Mouse (Mus musculus) liver, embryonic 14.5 days (tissue): Measurements from ENCODE around the gene Rapgef4. TPM values are rescaled to one million over a fixed set of nuclear protein-coding genes. Genes with fewer than 3 reads are reported as not detected.

Experiments
- ATAC-seq: fragments of 200-750 bp; cut with Nextera tagmentation; 2 replicates; pipeline ENCODE4 v1.8.0; 2017; ENCODE audit warnings: moderate number of reproducible peaks, mild to moderate bottlenecking, moderate library complexity; ENCODE audit not compliant: insufficient read depth
- DNase-seq, 3 experiments: peaks; one replicate each; pipeline ENCODE4 v3.0.0-alpha.2; 2012 to 2013; ENCODE audit warnings: low read depth in 3 of 3, low spot score in 3 of 3
- H3K27ac ChIP-seq: fragments of 300-500 bp; sonication (generic); 2 replicates; pipeline ENCODE4 v1.5.1; 2014; ENCODE audit warnings: moderate library complexity, mild to moderate bottlenecking, control low read depth, inconsistent platforms
- H3K27me3 ChIP-seq: fragments of 300-500 bp; sonication (generic); 2 replicates; pipeline ENCODE4 v1.6.1; 2014; ENCODE audit warnings: mild to moderate bottlenecking, low read length, moderate library complexity; ENCODE audit not compliant: control insufficient read depth, insufficient read depth
- H3K36me3 ChIP-seq: fragments of 300-500 bp; sonication (generic); replicated peaks from 2 replicates; pipeline ENCODE4 v1.6.1; 2014; ENCODE audit warnings: low read depth; ENCODE audit not compliant: control insufficient read depth, insufficient read depth
- H3K4me1 ChIP-seq, 2 experiments: fragments of 200-500 bp in 1 of 2; fragments of 300-500 bp in 1 of 2; sonication (generic) in 1 of 2; replicated peaks; 2 replicates each; pipeline ENCODE4 v1.6.1; 2012 to 2014; ENCODE audit warnings: antibody characterized with exemption in 1 of 2, inconsistent platforms in 1 of 2, low read length in 1 of 2; ENCODE audit not compliant: control insufficient read depth in 2 of 2, insufficient read depth in 2 of 2
- H3K4me2 ChIP-seq: fragments of 300-500 bp; sonication (generic); 2 replicates; pipeline ENCODE4 v1.6.1; 2014; ENCODE audit warnings: low read depth, mild to moderate bottlenecking, control low read depth, moderate library complexity
- H3K4me3 ChIP-seq, 2 experiments: fragments of 200-500 bp in 1 of 2; fragments of 300-500 bp in 1 of 2; sonication (generic) in 1 of 2; 2 replicates each; pipeline ENCODE4 v1.5.1; 2012 to 2014; ENCODE audit warnings: low read depth in 2 of 2, low read length in 2 of 2, mild to moderate bottlenecking in 2 of 2, control low read depth in 1 of 2, inconsistent platforms in 1 of 2, moderate library complexity in 1 of 2; ENCODE audit not compliant: insufficient read depth in 1 of 2
- H3K9ac ChIP-seq: fragments of 300-500 bp; sonication (generic); replicated peaks from 2 replicates; pipeline ENCODE4 v1.6.1; 2014; ENCODE audit warnings: mild to moderate bottlenecking, control low read depth, moderate library complexity
- H3K9me3 ChIP-seq: fragments of 300-500 bp; sonication (generic); 2 replicates; pipeline ENCODE4 v1.6.1; 2016; ENCODE audit warnings: low read length, mixed read lengths; ENCODE audit not compliant: control insufficient read depth
- CTCF ChIP-seq: IDR thresholded peaks from 2 replicates; pipeline ENCODE4 v1.5.1; 2016; ENCODE audit warnings: antibody characterized with exemption, low read depth, control low read depth
- EP300 ChIP-seq: IDR thresholded peaks from 2 replicates; pipeline ENCODE4 v1.6.1; 2016; ENCODE audit warnings: antibody characterized with exemption, low read depth
- WGBS: fragments of 180-500 bp; shearing (Covaris S2); extraction: QIAGEN DNeasy Blood & Tissue Kit; methylation state at CpG from one replicate; pipeline ENCODE4 v1.1.7; 2014; ENCODE audit not compliant: insufficient replicate concordance; 5-methylcytosine and 5-hydroxymethylcytosine counted together
- polyA plus RNA-seq, 2 experiments: library from polyadenylated mRNA; depleted of rRNA in 1 of 2; stranded (reverse) in 1 of 2; unstranded in 1 of 2; fragments of >200 nt; fragmentation: Nextera tagmentation in 1 of 2; extraction: Ambion mirVana in 1 of 2; gene quantifications; 2 replicates each; pipeline versions ENCODE4 v1.2.1 to v1.2.3; 2012 to 2014

Gene Rapgef4
- polyA plus RNA-seq, 2 experiments = 2.2 to 4.2 TPM

GRCm38 (mm10) chr2:72078140-72078521 is 97.1 kb downstream of the Rapgef4 start:
- TF ChIP-seq EP300 (no peak), CTCF (no peak)
- ATAC-seq (no peak), DNase-seq (peak in 1 of 3 experiments; percentile 13)

GRCm38 (mm10) chr2:72079110-72079509 is 98.1 kb downstream of the Rapgef4 start:
- ATAC-seq (no peak), DNase-seq (no peak)
- Histone ChIP-seq H3K27me3 (no peaks in the 10 kb centered on the region), H3K4me2 (no peak overlapping the region), H3K9ac (no peak overlapping the region), H3K4me1 (no peaks in the 10 kb centered on the region), H3K4me3 (no peak overlapping the region), H3K36me3 (no peaks in the 10 kb centered on the region), H3K27ac (no peak overlapping the region), H3K9me3 (no peaks in the 10 kb centered on the region)
- WGBS = 22% methylated on average over 8 of the region's 8 CpGs
- no peak for TF ChIP-seq CTCF
- TF ChIP-seq EP300 = no peak

More at GRCm38 (mm10) chr2:72078140-72078521, 97.1 kb downstream of the Rapgef4 start:
- no peak overlapping the region for H3K4me2 ChIP-seq
- no peak overlapping the region for H3K9ac ChIP-seq
- 57% methylated on average over 6 of the region's 6 CpGs for WGBS
- H3K36me3 ChIP-seq = no peaks in the 10 kb centered on the region
- H3K27me3 ChIP-seq = no peaks in the 10 kb centered on the region
- no peaks in the 10 kb centered on the region for H3K4me1 ChIP-seq
- no peak overlapping the region for H3K27ac ChIP-seq
- no peaks in the 10 kb centered on the region for H3K9me3 ChIP-seq
- no peak overlapping the region for H3K4me3 ChIP-seq

GRCm38 (mm10) chr2:72082846-72083245 is 101.8 kb downstream of the Rapgef4 start:
- TF ChIP-seq CTCF (no peak), EP300 (no peak)
- DNase-seq = no peak
- Histone ChIP-seq H3K4me2 (no peak overlapping the region), H3K9ac (no peak overlapping the region), H3K27me3 (no peaks in the 10 kb centered on the region), H3K4me1 (no peaks in the 10 kb centered on the region), H3K9me3 (no peaks in the 10 kb centered on the region), H3K27ac (no peak overlapping the region), H3K4me3 (no peak overlapping the region), H3K36me3 (no peaks in the 10 kb centered on the region)
- WGBS = 41% methylated on average over 4 of the region's 4 CpGs
- ATAC-seq = no peak

- 75% methylated on average over 11 of the region's 11 CpGs for WGBS
- H3K27me3 ChIP-seq = no peaks in the 10 kb centered on the region
- H3K4me1 ChIP-seq = no peaks in the 10 kb centered on the region
- no peak overlapping the region for H3K4me3 ChIP-seq
- ATAC-seq (no peak), DNase-seq (no peak)
- no peaks in the 10 kb centered on the region for H3K36me3 ChIP-seq
- H3K27ac ChIP-seq = no peak overlapping the region
- no peak overlapping the region for H3K9ac ChIP-seq
- H3K4me2 ChIP-seq = no peak overlapping the region
- no peak for TF ChIP-seq EP300
- TF ChIP-seq CTCF = no peak
- H3K9me3 ChIP-seq = no peaks in the 10 kb centered on the region
Observed at GRCm38 (mm10) chr2:72088886-72089285, 107.8 kb downstream of the Rapgef4 start.

GRCm38 (mm10) chr2:72090061-72090460 is 109.0 kb downstream of the Rapgef4 start:
- Histone ChIP-seq H3K4me1 (no peaks in the 10 kb centered on the region), H3K36me3 (no peaks in the 10 kb centered on the region), H3K27me3 (no peaks in the 10 kb centered on the region), H3K4me3 (no peak overlapping the region), H3K9ac (no peak overlapping the region), H3K4me2 (no peak overlapping the region), H3K9me3 (no peaks in the 10 kb centered on the region), H3K27ac (no peak overlapping the region)
- TF ChIP-seq EP300 = no peak
- TF ChIP-seq CTCF = no peak
- ATAC-seq (no peak), DNase-seq (no peak)
- 35% methylated on average over 2 of the region's 2 CpGs for WGBS
